Mouse (Mus musculus) neural tube, embryonic 12.5 days (tissue): ENCODE measurements around the gene Nrcam. TPM values are rescaled to one million over a fixed set of nuclear protein-coding genes. Genes with fewer than 3 reads are reported as not detected.

Experiments used
- ATAC-seq: fragments of 200-750 bp; cut with Nextera tagmentation; 2 replicates; pipeline ENCODE4 v1.8.0; 2017; ENCODE audit warnings: low read depth, mild to moderate bottlenecking, moderate TSS enrichment, moderate library complexity; ENCODE audit not compliant: low FRiP score
- H3K27ac ChIP-seq: fragments of 300-500 bp; sonication (generic); 2 replicates; pipeline ENCODE4 v1.5.1; 2016
- H3K27me3 ChIP-seq: fragments of 300-500 bp; sonication (generic); replicated peaks from 2 replicates; pipeline ENCODE4 v1.6.1; 2016; ENCODE audit warnings: mild to moderate bottlenecking
- H3K36me3 ChIP-seq: fragments of 300-500 bp; sonication (generic); 2 replicates; pipeline ENCODE4 v1.6.1; 2016; ENCODE audit warnings: mild to moderate bottlenecking
- H3K4me1 ChIP-seq: fragments of 300-500 bp; sonication (generic); 2 replicates; pipeline ENCODE4 v1.6.1; 2016
- H3K4me2 ChIP-seq: fragments of 300-500 bp; sonication (generic); replicated peaks from 2 replicates; pipeline ENCODE4 v1.6.1; 2016; ENCODE audit warnings: mild to moderate bottlenecking
- H3K4me3 ChIP-seq: fragments of 300-500 bp; sonication (generic); 2 replicates; pipeline ENCODE4 v1.5.1; 2016
- H3K9ac ChIP-seq: fragments of 300-500 bp; sonication (generic); 2 replicates; pipeline ENCODE4 v1.6.1; 2016; ENCODE audit warnings: mild to moderate bottlenecking
- H3K9me3 ChIP-seq: fragments of 300-500 bp; sonication (generic); 2 replicates; pipeline ENCODE4 v1.6.1; 2016; ENCODE audit warnings: mild to moderate bottlenecking
- WGBS: fragments of 180-500 bp; shearing (Covaris S2); methylation state at CpG from one replicate; pipeline ENCODE4 v1.1.7; 2016; 5-methylcytosine and 5-hydroxymethylcytosine counted together
- polyA plus RNA-seq: library from polyadenylated mRNA; unstranded; fragments of >200 nt; fragmentation: Nextera tagmentation; extraction: Ambion mirVana; gene quantifications from 2 replicates; pipeline ENCODE4 v1.2.1, GENCODE M21; 2016

Gene Nrcam
- polyA plus RNA-seq, 1 experiment from 2014 or later, result 117 TPM

DNA sequence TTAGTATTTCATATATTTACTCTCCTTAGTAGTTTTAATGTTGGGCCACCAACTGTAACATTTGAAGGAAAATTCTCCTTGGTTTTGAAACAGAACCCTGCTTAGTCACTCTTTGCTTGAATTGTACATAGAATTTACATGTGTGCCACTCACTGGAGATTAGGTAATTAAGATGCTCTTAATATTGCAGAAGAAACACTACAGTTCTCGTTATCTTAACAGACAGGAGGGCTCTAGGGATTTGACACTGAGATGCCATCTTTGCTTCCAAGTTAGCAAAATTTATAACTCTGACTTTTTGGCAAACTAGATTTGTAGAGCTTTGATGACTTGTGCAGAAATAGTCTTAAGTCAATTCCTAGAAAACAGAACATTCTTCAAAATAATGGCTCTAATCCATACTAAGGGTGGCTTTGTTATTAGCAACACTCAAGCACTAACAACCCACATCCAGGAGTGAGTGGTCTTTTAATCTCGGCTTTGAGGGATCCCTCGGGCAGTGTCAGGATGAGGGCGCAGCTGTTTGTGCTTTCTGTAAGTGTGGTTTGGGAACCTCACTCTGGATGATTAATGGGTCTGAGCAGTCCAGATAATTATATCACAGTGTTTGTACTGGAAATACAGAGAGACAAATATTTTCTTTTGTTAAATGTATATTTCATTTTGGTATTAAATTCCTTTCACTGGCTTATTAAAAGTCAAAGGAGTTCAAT is 93.6 kb downstream of the Nrcam start:
- peaks cover 5% of the 10 kb centered on the region; the same call in 1 of the 2 replicates for H3K4me1 ChIP-seq
- no peaks in the 10 kb centered on the region for H3K9me3 ChIP-seq
- ATAC-seq, result peak; percentile 86
- H3K4me3 ChIP-seq, result no peak overlapping the region
- H3K27me3 ChIP-seq, result no peaks in the 10 kb centered on the region
- no peak overlapping the region for H3K4me2 ChIP-seq
- no peak overlapping the region for H3K9ac ChIP-seq
- no peak overlapping the region for H3K27ac ChIP-seq
- 49% methylated on average over 4 of the region's 4 CpGs for WGBS
- H3K36me3 ChIP-seq, result no peaks in the 10 kb centered on the region

DNA sequence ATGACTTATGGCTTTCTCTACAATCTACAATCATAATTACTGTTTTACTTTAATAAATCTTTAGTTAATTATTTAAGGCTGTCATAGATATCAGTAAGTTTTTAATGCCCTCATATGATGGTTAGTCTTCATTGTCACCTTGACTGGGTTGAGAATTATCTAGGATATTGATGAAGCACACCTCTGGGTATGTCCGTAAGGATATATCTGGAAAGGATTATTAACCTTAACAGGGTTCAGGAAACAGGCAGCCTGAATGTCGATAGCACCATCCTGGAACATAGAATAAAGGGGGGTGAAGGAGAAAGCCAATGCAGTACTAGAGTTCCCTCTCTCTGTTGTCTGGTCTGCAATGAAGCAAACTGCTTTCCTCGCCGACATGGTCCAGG is 94.2 kb downstream of the Nrcam start:
- no peak overlapping the region for H3K9ac ChIP-seq
- H3K27ac ChIP-seq, result no peak overlapping the region
- no peaks in the 10 kb centered on the region for H3K27me3 ChIP-seq
- no peak overlapping the region for H3K4me2 ChIP-seq
- ATAC-seq, result peak; percentile 51
- H3K4me3 ChIP-seq, result no peak overlapping the region
- no peaks in the 10 kb centered on the region for H3K36me3 ChIP-seq
- peaks cover 5% of the 10 kb centered on the region; the same call in 1 of the 2 replicates for H3K4me1 ChIP-seq
- WGBS, result 81% methylated on average over 4 of the region's 4 CpGs
- no peaks in the 10 kb centered on the region for H3K9me3 ChIP-seq

DNA sequence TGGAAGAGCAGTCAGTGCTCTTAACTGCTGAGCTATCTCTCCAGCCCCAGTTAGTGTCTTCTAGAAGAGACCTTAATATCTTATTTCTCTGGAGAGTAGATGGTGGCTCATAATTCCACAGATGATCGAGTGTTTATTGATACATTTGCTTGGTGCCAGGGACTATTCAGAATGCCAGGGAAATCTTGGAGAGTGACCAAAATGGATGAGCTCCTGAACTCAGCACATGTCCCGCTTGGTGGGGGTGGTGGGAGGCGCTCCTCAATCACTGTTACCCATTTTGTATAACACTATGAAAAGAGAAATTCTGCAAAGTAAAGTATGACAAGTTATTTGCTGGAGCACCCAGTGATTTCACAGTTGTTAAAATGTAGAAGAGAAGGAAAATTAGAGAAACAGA is 95.3 kb downstream of the Nrcam start:
- no peak overlapping the region for H3K4me3 ChIP-seq
- no peak overlapping the region for H3K27ac ChIP-seq
- H3K9ac ChIP-seq, result no peak overlapping the region
- no peak for ATAC-seq
- no peaks in the 10 kb centered on the region for H3K27me3 ChIP-seq
- no peaks in the 10 kb centered on the region for H3K9me3 ChIP-seq
- H3K4me2 ChIP-seq, result no peak overlapping the region
- no peaks in the 10 kb centered on the region for H3K36me3 ChIP-seq
- peaks cover 5% of the 10 kb centered on the region; the same call in 1 of the 2 replicates for H3K4me1 ChIP-seq
- WGBS, result 92% methylated on average over 3 of the region's 3 CpGs

DNA sequence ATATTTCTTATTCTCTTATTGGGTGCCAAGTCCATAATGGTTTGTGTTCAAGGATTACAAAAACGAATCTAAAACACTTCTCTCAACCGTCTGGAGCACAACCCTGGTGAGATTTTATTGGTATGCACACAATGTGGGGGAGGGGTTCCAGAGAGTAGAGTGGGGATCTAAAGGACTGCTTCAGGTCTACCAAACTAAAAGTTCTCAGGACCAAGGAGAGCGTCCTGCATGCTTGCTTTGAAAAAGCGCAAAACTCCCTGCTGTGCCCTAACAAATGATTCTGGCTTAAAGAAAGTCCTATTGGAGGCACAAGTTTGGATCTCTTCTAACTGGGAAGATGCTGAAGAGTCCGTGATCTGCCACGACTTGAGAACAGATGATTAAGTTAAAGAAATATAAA is 96.4 kb downstream of the Nrcam start:
- no peak for ATAC-seq
- no peak overlapping the region for H3K4me2 ChIP-seq
- no peaks in the 10 kb centered on the region for H3K9me3 ChIP-seq
- peaks cover 6% of the 10 kb centered on the region for H3K4me1 ChIP-seq
- no peaks in the 10 kb centered on the region for H3K27me3 ChIP-seq
- WGBS, result 6% methylated on average over 6 of the region's 6 CpGs
- H3K9ac ChIP-seq, result no peak overlapping the region
- no peaks in the 10 kb centered on the region for H3K36me3 ChIP-seq
- no peak overlapping the region for H3K4me3 ChIP-seq
- no peak overlapping the region for H3K27ac ChIP-seq

DNA sequence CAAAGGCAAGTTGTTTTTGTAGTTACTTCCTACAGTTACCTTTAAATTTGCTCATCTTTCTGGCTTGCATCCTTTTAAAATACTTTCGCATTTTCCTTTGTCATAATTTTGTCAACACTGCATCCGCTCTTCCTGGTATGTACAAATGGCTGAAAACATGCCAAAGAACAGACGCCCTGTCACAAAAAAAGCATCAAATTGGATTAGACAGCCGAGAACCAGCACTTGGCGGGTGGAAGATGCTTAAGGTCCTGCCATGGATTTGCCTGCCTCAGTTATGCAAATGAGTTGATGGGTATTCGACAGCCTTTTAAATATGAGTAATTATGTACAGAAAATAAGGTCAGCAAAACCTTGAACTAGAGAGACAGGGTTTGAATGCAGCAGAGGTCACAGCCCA is 101.7 kb downstream of the Nrcam start:
- Histone ChIP-seq H3K4me3 (no peak overlapping the region), H3K36me3 (no peaks in the 10 kb centered on the region), H3K9ac (no peak overlapping the region), H3K27ac (0 out of 2 replicates have a peak overlapping the region, but pooled peaks have one; percentile 65), H3K9me3 (no peaks in the 10 kb centered on the region), H3K27me3 (no peaks in the 10 kb centered on the region), H3K4me2 (peak overlapping the region; percentile 29; the same call in 1 of the 2 replicates), H3K4me1 (peaks cover 15% of the 10 kb centered on the region)
- 49% methylated on average over 6 of the region's 6 CpGs for WGBS
- ATAC-seq, result no peak

DNA sequence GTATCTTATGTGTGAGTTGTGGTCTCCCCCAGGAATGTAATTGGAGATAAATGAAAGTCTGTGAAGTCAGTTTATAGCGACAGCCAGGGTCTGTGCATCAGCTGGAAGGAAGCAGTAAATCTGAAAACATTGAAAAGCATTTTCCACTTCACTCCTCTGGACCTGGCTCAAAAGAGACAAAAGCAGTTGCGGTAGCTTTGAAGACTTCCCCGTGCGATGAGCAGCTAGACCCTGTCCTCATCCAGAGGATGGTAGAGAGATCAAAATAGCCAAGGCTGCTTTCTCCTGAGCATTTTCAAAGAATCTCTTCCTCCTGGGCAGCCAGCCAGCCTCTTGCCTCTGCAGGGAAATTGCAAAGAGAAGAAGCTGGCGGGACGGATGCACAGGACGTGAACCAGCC is 102.3 kb downstream of the Nrcam start:
- Histone ChIP-seq H3K4me3 (no peak overlapping the region), H3K27ac (peak overlapping the region; percentile 65; the same call in 1 of the 2 replicates), H3K9me3 (no peaks in the 10 kb centered on the region), H3K9ac (no peak overlapping the region), H3K4me1 (peaks cover 15% of the 10 kb centered on the region), H3K36me3 (no peaks in the 10 kb centered on the region), H3K4me2 (peak overlapping the region; percentile 29; the same call in 1 of the 2 replicates), H3K27me3 (no peaks in the 10 kb centered on the region)
- 15% methylated on average over 7 of the region's 7 CpGs for WGBS
- peak; percentile 55 for ATAC-seq

DNA sequence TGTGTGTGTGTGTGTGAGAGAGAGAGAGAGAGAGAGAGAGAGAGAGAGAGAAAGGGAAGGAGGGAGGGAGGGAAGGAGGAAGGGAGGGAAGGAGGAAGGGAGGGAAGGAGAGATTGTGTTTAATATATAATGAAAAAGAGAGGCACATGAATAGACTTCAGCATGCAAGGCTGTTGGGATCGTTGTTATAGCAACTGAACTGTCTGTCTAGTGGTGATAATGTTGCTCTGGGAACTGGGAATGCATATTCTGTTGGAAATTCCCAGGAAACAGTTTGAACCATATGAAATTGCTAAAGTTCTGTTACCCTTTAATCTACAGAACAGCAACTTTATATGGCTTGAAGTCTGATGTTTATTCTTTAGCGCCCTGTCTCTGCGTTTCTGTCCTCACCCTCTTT is 104.0 kb downstream of the Nrcam start:
- H3K4me3 ChIP-seq, result no peak overlapping the region
- no peaks in the 10 kb centered on the region for H3K36me3 ChIP-seq
- no peak overlapping the region for H3K9ac ChIP-seq
- no peak overlapping the region for H3K27ac ChIP-seq
- no peak overlapping the region for H3K4me2 ChIP-seq
- H3K4me1 ChIP-seq, result peaks cover 28% of the 10 kb centered on the region
- 83% methylated on average over 3 of the region's 3 CpGs for WGBS
- no peaks in the 10 kb centered on the region for H3K9me3 ChIP-seq
- no peak for ATAC-seq
- H3K27me3 ChIP-seq, result no peaks in the 10 kb centered on the region

DNA sequence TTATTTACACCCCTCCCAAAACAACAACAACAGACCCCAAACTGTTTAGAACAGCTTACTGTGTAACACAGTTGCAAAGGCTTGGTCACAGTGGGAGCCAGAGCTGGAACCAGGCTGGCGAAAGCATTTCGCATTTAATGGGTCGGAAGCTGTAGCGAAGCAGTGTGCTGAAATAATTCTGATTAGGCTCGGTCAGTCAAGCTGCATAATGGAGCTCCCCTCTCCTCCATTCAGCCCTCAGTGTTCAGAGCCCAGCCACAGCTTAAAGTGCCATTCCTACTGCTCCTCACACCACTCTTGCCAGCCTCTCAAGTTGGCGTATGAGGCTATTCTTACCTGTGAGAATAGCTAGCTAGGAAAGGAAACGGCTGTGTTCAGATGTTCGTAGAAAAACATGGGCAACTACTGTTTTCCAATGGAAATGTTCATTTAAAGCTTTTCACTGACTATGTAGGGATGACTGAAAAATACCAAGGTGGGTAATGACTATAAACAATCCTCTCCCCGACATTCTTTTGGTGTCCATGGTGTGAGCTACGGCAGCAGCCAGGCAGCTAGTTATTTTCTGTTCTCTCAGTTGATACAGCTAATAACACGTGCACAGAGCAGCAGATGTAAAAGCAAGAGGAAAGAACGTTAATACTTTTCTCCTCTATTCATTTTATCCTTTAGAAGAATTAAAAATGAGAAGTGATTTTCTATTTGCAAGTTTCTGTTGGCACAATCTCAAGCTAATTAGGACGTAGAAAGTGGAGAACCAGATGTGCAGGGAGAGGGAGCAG is 108.6 kb downstream of the Nrcam start:
- H3K36me3 ChIP-seq, result no peaks in the 10 kb centered on the region
- H3K4me1 ChIP-seq, result peaks cover 33% of the 10 kb centered on the region
- no peak overlapping the region for H3K27ac ChIP-seq
- peak overlapping the region; percentile 46 for H3K4me2 ChIP-seq
- WGBS, result 17% methylated on average over 13 of the region's 13 CpGs
- H3K4me3 ChIP-seq, result no peak overlapping the region
- no peak overlapping the region for H3K9ac ChIP-seq
- ATAC-seq, result peak; percentile 89
- no peaks in the 10 kb centered on the region for H3K27me3 ChIP-seq
- no peaks in the 10 kb centered on the region for H3K9me3 ChIP-seq

DNA sequence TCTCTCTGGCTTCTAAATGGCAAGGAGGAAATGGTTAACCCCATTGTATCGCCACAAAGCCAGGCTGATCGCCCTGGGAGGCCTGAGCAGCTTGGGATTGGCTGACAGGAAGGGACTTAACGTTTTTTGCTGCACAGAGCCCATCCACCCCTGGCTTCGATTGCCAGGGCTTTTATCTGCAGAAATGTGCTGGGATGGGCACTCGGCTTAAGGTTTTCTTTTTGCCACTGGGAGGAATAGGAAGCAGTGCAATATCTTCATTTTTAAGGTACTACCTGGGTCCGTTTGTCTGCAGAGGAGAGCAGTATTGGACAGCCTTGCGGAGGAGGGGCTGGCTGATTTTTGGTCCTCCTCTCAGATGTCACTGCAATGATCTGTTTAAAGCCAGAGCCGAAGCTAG is 110.2 kb downstream of the Nrcam start:
- ATAC-seq, result no peak
- peak overlapping the region; percentile 9; the same call in 1 of the 2 replicates for H3K4me3 ChIP-seq
- H3K9ac ChIP-seq, result no peak overlapping the region
- peaks cover 5% of the 10 kb centered on the region; the same call in 1 of the 2 replicates for H3K36me3 ChIP-seq
- H3K4me2 ChIP-seq, result peak overlapping the region; percentile 58
- H3K4me1 ChIP-seq, result peaks cover 33% of the 10 kb centered on the region
- no peaks in the 10 kb centered on the region for H3K9me3 ChIP-seq
- 3% methylated on average over 8 of the region's 8 CpGs for WGBS
- no peaks in the 10 kb centered on the region for H3K27me3 ChIP-seq
- H3K27ac ChIP-seq, result no peak overlapping the region

DNA sequence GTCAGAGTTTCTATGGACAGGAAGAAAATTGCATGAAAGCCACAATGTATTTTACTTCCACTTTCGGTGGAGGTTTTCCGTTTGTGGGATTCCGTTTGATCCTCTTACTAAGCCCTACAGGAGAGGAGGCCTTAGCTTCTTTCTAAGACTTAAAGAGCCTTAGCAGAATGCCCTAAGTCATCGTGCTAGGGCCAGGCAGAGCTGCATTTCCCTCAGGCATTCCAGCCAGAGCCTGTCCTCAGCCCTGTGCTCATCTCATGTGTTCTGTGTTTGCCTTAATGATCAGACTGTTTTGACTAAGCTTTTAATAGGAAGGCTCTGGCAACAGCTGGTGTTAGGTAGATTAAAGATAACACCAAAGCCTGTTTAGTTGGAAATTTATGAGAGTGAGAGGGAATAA is 111.5 kb downstream of the Nrcam start:
- peaks cover 33% of the 10 kb centered on the region for H3K4me1 ChIP-seq
- no peaks in the 10 kb centered on the region for H3K9me3 ChIP-seq
- no peak overlapping the region for H3K27ac ChIP-seq
- peaks cover 5% of the 10 kb centered on the region; the same call in 1 of the 2 replicates for H3K36me3 ChIP-seq
- no peaks in the 10 kb centered on the region for H3K27me3 ChIP-seq
- no peak overlapping the region for H3K4me3 ChIP-seq
- peak overlapping the region; percentile 58; the same call in 1 of the 2 replicates for H3K4me2 ChIP-seq
- ATAC-seq, result no peak
- 38% methylated on average over 4 of the region's 4 CpGs for WGBS
- no peak overlapping the region for H3K9ac ChIP-seq

DNA sequence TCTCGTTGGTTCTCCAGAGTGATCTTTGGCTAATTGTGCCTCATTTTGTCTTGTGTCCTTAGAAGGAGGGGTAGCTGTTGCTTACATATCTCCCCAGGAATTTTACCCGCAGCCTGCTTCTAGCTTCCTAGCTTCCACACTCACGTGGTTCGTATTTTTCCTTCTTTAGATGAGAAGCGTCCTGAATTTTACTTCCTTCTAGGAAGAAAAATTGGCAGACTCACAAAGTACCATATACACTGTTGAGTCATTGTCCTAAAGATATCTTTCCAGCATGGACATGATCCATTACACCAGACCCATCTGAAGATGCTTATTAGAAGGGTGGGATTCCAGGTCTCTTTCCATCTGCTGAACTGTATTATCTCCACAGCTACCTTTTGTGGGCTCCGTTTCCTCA is 122.2 kb downstream of the Nrcam start:
- no peak overlapping the region for H3K27ac ChIP-seq
- no peak for ATAC-seq
- no peaks in the 10 kb centered on the region for H3K4me1 ChIP-seq
- H3K4me2 ChIP-seq, result no peak overlapping the region
- H3K27me3 ChIP-seq, result no peaks in the 10 kb centered on the region
- WGBS, result 75% methylated on average over 6 of the region's 6 CpGs
- H3K36me3 ChIP-seq, result no peaks in the 10 kb centered on the region
- H3K9me3 ChIP-seq, result no peaks in the 10 kb centered on the region
- no peak overlapping the region for H3K9ac ChIP-seq
- no peak overlapping the region for H3K4me3 ChIP-seq

DNA sequence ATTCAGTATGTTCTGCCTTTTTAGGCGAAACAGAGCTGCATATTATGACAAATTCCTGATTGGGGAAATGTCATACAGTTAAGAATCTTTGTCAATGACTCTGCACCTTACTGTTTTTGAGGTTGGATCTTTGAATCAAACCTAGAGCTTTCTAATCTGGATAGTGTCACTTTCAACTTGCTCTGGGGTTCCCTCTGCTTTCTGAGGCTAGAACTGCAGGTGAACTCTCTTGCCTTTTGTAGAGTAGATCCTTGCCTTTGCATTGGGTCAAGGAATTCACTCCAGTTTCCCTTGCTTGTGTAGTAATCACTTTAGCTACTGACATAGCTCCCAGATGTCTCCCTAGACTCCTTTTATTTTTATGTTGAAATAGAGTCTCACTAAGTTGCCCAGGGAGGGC is 123.1 kb downstream of the Nrcam start:
- no peak for ATAC-seq
- no peaks in the 10 kb centered on the region for H3K27me3 ChIP-seq

More for the DNA sequence above, 123.1 kb downstream of the Nrcam start:
- no peak overlapping the region for H3K4me2 ChIP-seq
- H3K9ac ChIP-seq, result no peak overlapping the region
- no peaks in the 10 kb centered on the region for H3K4me1 ChIP-seq
- no peaks in the 10 kb centered on the region for H3K36me3 ChIP-seq
- no peaks in the 10 kb centered on the region for H3K9me3 ChIP-seq
- no peak overlapping the region for H3K4me3 ChIP-seq
- no peak overlapping the region for H3K27ac ChIP-seq
- WGBS, result 64% methylated on average over 1 of the region's 1 CpGs
